Mouse (Mus musculus) small intestine, adult 2 months (tissue): ENCODE results near the gene Syt13. TPM values are rescaled to one million over a fixed set of nuclear protein-coding genes. Genes with fewer than 3 reads are reported as not detected.

Experiments
- H3K27ac ChIP-seq: fragments of 200-500 bp; 2 replicates; pipeline ENCODE4 v1.5.1; 2012; ENCODE audit warnings: low read depth, low read length, control low read depth, inconsistent platforms; ENCODE audit not compliant: insufficient read depth
- H3K27me3 ChIP-seq: fragments of 200-500 bp; 2 replicates; pipeline ENCODE4 v1.6.1; 2012; ENCODE audit warnings: mild to moderate bottlenecking, moderate library complexity, low read length, inconsistent platforms; ENCODE audit not compliant: control insufficient read depth, insufficient read depth
- H3K36me3 ChIP-seq: fragments of 200-500 bp; 2 replicates; pipeline ENCODE4 v1.6.1; 2012; ENCODE audit warnings: mild to moderate bottlenecking, low read length, control low read depth, inconsistent platforms; ENCODE audit not compliant: control insufficient read depth, insufficient read depth
- H3K4me1 ChIP-seq: fragments of 200-500 bp; 2 replicates; pipeline ENCODE4 v1.6.1; 2012; ENCODE audit warnings: low read length, inconsistent platforms, mixed read lengths; ENCODE audit not compliant: control insufficient read depth, insufficient read depth, insufficient read length
- H3K4me3 ChIP-seq: fragments of 200-500 bp; 2 replicates; pipeline ENCODE4 v1.5.1; 2012; ENCODE audit warnings: low read depth, mild to moderate bottlenecking, control low read depth, inconsistent platforms, low read length, moderate library complexity
- CTCF ChIP-seq: fragments of 200-500 bp; IDR thresholded peaks from 2 replicates; pipeline ENCODE4 v1.5.1; 2012; ENCODE audit warnings: low read depth, mild to moderate bottlenecking, control low read depth, inconsistent platforms, low read length, moderate library complexity, mixed read lengths; ENCODE audit not compliant: insufficient replicate concordance, insufficient read length; ENCODE audit errors: extremely low read depth
- POLR2A ChIP-seq: fragments of 200-500 bp; IDR thresholded peaks from 2 replicates; pipeline ENCODE4 v1.6.1; 2012; ENCODE audit warnings: low read depth, mild to moderate bottlenecking, control low read depth, inconsistent platforms, low read length, moderate library complexity
- WGBS: fragments of 180-500 bp; shearing (Covaris S2); methylation state at CpG from one replicate; pipeline ENCODE4 v1.1.7; 2018; 5-methylcytosine and 5-hydroxymethylcytosine counted together
- polyA plus RNA-seq: library from polyadenylated mRNA; depleted of rRNA; stranded (reverse); fragments of >200 nt; gene quantifications from 2 replicates; pipeline ENCODE4 v1.2.3, GENCODE M21; 2012

The Syt13 gene
- polyA plus RNA-seq, 1 experiment: 3.7 TPM

DNA sequence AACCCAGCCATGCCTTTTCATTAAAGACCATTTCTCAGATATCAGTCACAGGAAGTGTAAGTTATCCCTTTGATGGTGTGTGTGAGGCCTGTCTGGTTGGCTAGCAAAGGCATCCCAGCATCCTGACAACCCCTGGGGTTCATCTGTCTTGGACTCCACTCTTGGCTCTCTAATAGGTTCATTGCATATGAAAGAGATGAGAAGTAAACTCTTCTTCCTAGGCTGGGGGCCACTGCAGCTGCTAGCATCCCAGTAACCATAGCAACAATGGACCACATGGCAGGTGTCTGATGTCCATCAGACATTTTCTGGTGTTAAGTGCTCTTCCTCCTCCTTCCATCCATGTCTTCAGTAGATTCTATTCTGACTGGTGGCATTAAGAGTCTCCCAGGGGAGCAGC lies 2.6 kb upstream of the Syt13 start:
- H3K27me3 ChIP-seq: peaks cover 11% of the 10 kb centered on the region
- TF ChIP-seq POLR2A: no peak
- no peak for TF ChIP-seq CTCF
- H3K27ac ChIP-seq: no peak overlapping the region
- no peaks in the 10 kb centered on the region for H3K36me3 ChIP-seq
- H3K4me3 ChIP-seq: no peak overlapping the region
- no peaks in the 10 kb centered on the region; the same call in 1 of the 2 replicates for H3K4me1 ChIP-seq

DNA sequence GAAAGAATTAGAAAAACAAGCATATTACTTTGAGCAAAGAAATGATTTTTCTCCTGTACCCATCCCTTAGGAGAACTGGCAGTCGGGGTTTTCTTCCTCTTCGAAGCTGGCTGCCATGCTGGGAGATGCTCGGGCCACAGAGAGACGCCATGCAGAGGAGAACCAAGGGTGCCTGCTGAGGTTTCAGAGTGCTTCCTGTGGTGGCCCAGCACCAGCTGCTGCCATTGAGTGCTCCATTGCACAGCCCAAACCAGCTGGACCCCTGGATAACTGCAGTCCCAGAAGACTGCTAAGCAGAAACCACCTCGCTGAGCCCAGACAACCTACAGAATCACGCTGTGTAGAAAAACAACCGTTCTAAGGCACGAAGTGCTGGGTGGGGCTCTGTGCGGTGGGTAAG lies 1.6 kb upstream of the Syt13 start:
- Histone ChIP-seq H3K36me3 (no peaks in the 10 kb centered on the region), H3K4me3 (no peak overlapping the region), H3K4me1 (no peaks in the 10 kb centered on the region; the same call in 1 of the 2 replicates), H3K27ac (no peak overlapping the region), H3K27me3 (peaks cover 11% of the 10 kb centered on the region)
- TF ChIP-seq CTCF: no peak
- no peak for TF ChIP-seq POLR2A
- 20% methylated on average over 9 of the region's 9 CpGs for WGBS

DNA sequence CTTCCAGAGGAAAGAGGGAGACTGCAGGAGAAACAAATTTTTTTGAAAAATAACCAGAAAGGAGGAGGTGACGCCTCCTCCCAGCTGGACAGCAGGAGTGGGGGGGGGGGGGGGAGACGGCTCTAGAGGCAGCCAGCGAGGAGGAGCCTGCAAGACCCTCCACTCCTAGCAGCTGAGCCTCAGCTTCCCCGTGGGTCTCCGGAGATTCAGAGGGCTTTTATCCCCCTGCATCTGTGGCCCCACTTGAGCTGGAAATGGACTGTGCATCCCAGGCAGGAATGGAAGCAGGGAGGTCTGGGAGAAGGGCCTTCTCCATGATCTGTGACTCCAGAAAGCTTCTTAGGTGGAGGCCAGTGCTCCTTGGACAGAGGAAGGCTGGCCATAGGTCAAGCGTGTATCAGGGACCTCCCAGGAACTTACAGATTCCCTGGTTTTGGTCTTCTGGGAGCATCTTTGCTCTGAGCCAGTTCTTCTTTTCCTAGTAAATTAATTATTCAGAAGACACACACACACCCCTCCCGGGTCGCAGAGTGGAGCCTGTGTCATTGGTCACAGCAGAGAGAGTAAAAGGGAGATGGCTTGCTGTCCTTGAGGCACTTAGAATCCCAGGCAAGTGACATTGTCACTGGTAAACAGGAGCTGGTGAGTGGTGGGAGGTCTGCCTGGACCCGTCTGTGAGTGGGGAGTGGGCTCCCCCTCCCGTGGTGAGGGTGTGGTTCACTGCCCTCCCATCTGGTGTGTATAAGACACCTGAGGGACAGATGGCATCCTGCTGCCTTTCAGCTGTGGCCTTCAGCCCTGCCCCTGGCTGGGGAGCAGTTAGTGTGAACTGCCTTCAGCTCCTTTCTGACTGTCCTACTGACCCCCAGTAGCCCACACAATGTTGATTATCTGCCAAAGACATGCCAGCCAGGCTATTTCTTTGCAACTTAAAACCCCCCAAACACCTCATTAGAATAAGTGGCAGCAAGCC lies 1.0 kb downstream of the Syt13 start:
- TF ChIP-seq CTCF (no peak), POLR2A (no peak)
- Histone ChIP-seq H3K27ac (no peak overlapping the region), H3K4me3 (peak overlapping the region; percentile 48), H3K36me3 (no peaks in the 10 kb centered on the region), H3K4me1 (no peaks in the 10 kb centered on the region; the same call in 1 of the 2 replicates), H3K27me3 (peaks cover 11% of the 10 kb centered on the region)
- WGBS: 25% methylated on average over 9 of the region's 10 CpGs

DNA sequence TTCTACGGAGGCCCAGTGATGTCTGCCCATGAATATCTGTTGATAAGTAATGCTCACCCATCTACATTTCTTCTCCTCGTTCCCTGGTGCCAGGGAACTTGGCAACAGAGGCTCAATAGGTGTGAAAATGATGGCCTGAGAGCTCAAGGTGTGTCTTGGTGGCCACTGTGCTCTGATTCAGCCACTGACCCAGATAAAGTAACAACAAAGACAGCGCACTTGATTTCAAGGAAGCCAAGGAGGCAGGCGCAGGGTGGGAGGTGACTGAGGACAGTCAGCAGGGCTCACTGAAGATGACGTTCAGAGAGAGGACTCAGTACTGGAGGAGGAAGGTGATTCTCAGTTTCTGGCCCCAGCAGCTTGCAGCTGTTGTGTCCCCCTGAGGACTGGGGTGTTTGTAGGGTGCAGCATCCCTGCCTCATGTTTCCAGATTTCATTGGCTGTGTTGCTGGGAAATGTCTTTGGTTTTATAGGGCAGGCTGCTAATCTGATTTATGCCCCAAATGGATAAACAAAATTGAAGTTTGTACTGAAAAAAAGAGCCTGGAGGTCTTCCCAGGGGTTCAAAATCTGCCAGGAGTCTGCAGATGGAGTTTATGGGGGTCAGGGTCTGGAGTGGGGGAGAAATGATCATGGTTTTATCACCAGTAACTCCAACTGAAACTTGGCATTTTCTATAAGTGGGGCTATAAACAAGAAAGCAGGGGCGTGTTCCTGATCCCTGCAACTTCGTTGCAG lies 2.7 kb downstream of the Syt13 start:
- peaks cover 11% of the 10 kb centered on the region for H3K27me3 ChIP-seq
- H3K27ac ChIP-seq: no peak overlapping the region

DNA sequence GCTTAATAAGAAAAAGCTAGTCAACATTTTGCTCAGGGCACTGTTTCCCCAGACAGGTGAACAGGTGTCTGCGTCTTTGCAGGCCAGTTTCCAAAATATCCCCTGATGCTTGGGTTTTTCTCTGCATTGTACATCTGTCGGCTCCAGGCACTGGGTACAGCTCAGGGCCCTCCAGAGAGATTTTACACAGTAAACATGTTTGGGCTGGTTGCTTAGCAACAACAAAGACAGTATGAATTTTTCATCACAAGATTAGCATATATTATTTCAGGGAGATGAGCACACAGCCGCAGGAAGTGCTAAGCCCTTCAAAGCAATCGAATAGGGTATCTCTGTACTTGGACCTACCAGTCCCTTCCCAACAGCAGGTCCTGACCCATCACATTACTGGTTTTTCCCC lies 5.8 kb downstream of the Syt13 start:
- 78% methylated on average over 4 of the region's 4 CpGs for WGBS
- Histone ChIP-seq H3K27me3 (peaks cover 4% of the 10 kb centered on the region), H3K36me3 (no peaks in the 10 kb centered on the region), H3K27ac (no peak overlapping the region), H3K4me3 (no peak overlapping the region), H3K4me1 (no peaks in the 10 kb centered on the region)
- TF ChIP-seq CTCF (no peak), POLR2A (no peak)

More for the DNA sequence above, 2.7 kb downstream of the Syt13 start:
- WGBS: 44% methylated on average over 7 of the region's 7 CpGs
- H3K4me1 ChIP-seq: no peaks in the 10 kb centered on the region; the same call in 1 of the 2 replicates
- TF ChIP-seq POLR2A: no peak
- H3K36me3 ChIP-seq: no peaks in the 10 kb centered on the region
- H3K4me3 ChIP-seq: no peak overlapping the region

DNA sequence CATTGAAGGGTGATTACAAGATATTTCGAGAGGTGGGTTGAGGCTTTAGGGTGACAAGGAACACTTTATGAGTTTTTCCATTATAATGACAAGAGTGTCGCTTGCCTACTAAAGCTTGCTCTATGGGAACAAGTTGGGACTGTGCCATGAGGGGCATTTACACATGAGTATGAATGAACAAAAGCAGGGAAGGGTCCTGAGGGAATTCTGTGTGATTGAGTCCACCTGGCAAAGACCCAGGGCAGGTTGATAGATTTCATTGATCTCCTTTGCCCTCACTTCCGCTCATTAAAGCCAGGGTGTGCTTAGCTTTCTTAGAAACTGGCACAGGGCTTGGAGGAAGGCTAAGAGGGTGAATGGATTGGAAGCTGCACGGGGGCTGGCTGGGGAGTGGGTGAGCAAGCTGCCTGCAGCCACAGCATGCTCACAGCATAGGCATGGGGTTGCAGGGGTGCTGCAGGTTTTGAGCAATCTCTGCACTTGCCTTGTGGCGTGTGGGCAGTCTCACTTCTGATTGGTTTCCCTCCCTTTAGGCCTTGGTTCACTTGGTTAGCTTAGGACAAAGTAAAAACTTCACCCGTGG lies 9.9 kb downstream of the Syt13 start:
- Histone ChIP-seq H3K27me3 (no peaks in the 10 kb centered on the region), H3K36me3 (no peaks in the 10 kb centered on the region), H3K4me1 (no peaks in the 10 kb centered on the region), H3K27ac (no peak overlapping the region), H3K4me3 (no peak overlapping the region)
- TF ChIP-seq CTCF (no peak), POLR2A (no peak)
- WGBS: 66% methylated on average over 6 of the region's 6 CpGs

DNA sequence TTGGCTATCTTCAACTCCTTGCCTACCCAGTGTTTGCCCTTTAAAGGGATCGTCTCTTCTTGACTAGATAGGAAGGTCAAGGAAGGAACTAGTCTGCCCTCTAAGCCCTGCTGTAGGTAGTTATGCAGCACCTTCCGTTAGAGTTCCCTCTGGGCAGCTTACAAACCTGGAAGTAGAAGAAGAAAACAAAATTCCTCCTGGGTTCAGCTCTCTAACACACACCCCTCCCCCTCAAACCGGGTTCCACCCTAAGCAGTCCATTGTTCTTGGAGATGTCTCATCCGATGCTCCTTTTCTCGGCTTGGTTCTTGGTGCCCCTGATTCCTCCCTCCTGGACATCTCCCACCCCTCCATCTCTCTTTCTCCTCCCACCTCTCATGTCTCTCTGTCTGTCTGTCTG lies 14.8 kb downstream of the Syt13 start:
- WGBS: 69% methylated on average over 5 of the region's 5 CpGs
- no peak overlapping the region for H3K27ac ChIP-seq
- TF ChIP-seq POLR2A (no peak), CTCF (no peak)
- no peak overlapping the region for H3K4me3 ChIP-seq
- H3K36me3 ChIP-seq: no peaks in the 10 kb centered on the region
- no peaks in the 10 kb centered on the region for H3K27me3 ChIP-seq
- H3K4me1 ChIP-seq: no peaks in the 10 kb centered on the region
